Mouse (Mus musculus): ENCODE measurements around the gene Nup210. TPM values are rescaled to one million over a fixed set of nuclear protein-coding genes. Genes with fewer than 3 reads are reported as not detected.

The Nup210 gene
- total RNA-seq, 2 experiments from 2014 or later = 18.8 to 31.7 TPM

DNA sequence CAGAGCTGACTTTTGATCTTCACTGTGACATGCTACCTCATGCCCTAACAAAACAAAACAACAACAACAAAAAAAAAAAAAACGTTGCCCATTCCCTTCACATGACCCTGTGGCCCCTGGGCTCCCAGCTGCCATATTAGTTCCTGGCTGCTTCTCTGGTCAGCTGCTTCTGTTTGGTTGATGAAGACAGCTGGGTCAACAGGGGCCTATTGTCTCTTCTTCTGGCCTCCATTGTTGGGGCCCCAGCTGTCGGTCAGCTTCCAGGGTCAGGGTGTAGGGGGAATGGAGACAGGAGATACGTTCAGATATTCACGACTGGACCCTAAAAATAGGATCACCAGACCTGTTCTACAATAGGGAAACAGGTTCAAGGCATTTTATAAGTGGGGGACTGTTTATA lies 39.4 kb upstream of the Nup210 start:
- intact Hi-C loops (cut with DNase I) = no loop called here
- Histone ChIP-seq H3K4me3 (peak overlapping the region; percentile 88), H3K27ac (peak overlapping the region; percentile 83)
- no peak for TF ChIP-seq CTCF (IDR thresholded peaks at IDR 0.05)
- no peak for DNase-seq

DNA sequence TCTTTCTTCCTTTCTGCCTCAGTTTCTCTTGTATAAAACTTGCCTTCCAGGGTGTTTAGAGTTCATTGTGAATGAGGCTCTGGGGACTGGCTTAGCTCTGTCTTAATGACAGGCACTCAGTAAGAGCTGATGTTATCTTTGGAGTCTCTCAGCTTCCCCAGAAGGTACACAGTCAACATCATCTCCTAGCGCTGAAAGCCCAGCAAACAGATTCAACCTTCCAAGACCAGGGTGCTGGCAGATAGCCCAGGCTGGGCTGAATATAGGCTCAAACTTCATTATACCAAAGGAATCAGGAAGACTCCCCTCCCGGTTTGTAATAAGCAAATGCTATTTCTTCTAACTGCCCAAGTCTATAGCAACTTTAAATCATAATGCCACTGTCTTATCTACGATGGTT lies 38.7 kb upstream of the Nup210 start:
- intact Hi-C loops (cut with DNase I) = no loop called here
- Histone ChIP-seq H3K27ac (peak overlapping the region; percentile 43; the same call in 1 of the 2 replicates), H3K4me3 (no peak overlapping the region)
- peak; percentile 55 for DNase-seq
- no peak for TF ChIP-seq CTCF (IDR thresholded peaks at IDR 0.05)

DNA sequence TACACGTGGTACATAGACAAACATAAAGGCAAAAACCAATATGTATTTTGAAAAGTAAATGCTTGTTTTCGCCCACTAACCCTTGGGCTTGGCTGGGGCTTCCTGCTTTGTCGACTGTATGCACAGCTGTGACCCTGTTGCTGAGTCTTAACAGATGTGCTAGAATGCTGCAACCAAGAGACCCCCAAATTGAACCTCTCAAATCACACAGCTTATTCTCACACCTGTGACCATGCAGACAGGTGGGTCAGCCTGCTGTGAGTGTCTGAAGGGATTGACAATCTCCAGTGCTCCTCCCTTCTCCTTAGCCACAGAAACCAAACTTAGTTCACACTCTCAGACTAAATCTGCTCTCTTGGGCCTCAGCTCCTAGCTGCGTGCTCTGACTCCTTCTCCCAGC lies 38.1 kb upstream of the Nup210 start:
- intact Hi-C loops (cut with DNase I) = no loop called here
- no peak for DNase-seq
- no peak overlapping the region for H3K27ac ChIP-seq
- TF ChIP-seq CTCF (IDR thresholded peaks at IDR 0.05) = no peak
- H3K4me3 ChIP-seq = no peak overlapping the region

DNA sequence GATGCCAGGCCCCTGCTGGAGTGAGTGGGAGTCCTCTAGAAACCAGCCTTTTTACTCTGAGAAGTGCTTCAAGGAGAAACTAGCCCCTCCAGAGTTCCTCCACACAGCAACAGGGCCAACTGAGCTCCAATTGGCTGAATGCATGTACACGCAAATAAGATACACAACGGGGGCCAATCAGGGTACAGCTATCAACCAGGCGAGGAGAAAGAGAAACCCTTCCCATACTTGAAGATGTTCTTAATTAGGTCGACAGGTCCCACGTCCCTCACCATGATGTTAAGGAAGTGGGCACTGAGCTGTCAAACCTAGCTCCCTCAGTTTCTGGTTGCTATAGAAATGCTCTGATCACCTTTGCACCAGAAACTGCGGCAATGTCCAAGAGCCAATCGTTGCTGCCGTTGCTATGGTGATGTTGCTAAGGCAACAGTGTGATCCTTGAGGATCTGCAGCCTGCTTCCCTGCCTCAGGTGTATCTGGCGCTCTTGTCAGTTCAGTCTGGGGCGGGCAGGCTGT lies 37.0 kb upstream of the Nup210 start:
- DNase-seq = no peak
- Histone ChIP-seq H3K27ac (no peak overlapping the region), H3K4me3 (no peak overlapping the region)
- no peak for TF ChIP-seq CTCF (IDR thresholded peaks at IDR 0.05)
- intact Hi-C loops (cut with DNase I) = no loop called here

DNA sequence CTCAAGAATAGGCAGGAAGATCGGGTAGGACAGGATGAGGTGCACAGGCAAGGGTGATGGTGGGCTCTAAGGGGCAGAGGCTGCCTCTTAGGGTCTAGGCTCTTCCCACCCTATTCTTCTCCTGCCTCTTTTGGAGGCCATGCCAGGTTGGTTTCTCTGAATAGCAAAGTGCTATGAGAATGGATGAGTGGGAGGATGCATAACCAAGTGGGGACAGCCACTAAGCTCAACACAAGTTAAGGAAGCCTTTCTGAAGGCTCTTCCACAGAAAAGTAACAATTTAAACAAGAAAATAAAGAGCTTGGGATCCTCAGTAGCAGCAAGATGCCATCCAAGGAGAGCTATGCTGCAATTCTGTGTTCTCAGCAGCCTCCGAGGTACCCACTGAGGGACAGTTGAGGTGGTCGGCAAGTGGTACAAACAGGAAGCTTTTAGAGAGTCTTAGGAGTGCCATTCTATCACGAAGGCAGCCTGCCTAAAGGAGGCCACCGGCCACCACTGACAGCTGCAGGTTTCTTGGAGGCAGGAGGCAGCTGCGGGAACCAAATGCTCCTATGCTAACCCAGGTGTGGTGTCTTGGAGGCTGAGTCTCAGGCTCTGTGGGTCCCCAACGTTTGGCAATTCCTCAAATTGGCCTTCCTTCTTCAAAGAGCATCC lies 36.4 kb upstream of the Nup210 start:
- no peak for TF ChIP-seq CTCF (IDR thresholded peaks at IDR 0.05)
- H3K27ac ChIP-seq = no peak overlapping the region
- intact Hi-C loops (cut with DNase I) = no loop called here
- DNase-seq = no peak
- H3K4me3 ChIP-seq = no peak overlapping the region

DNA sequence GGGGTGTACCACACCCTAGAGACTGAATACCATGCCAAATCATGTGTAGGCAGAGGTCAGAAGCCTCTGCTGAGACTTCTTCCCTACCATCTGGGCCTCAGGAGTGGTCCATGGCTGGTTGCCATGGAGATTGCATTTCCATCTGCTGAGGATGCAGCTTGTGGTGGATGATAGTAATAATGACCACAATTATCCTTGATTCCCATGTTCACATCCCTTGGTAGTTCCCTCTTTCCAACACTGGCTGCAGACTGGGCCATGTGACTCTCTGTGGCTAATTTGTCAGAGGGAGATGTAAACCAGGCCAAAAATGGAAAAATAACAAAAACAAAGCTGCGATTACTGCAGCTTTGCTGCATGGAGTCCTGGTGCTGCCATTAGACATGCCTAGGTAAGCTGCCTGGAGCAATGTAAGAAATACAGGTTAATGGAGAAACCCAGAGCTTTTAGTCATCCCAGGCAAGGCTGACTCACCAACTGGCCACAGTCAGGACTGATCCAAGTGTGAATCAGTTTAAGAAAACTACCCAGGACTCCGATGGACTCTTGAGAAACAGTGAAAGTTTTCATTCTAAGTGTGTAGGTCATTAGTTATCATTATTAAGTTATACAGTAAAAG lies 30.6 kb upstream of the Nup210 start:
- no peak overlapping the region for H3K27ac ChIP-seq
- no peak for DNase-seq
- TF ChIP-seq CTCF (IDR thresholded peaks at IDR 0.05) = no peak
- no peak overlapping the region for H3K4me3 ChIP-seq
- intact Hi-C loops (cut with DNase I) = no loop called here

DNA sequence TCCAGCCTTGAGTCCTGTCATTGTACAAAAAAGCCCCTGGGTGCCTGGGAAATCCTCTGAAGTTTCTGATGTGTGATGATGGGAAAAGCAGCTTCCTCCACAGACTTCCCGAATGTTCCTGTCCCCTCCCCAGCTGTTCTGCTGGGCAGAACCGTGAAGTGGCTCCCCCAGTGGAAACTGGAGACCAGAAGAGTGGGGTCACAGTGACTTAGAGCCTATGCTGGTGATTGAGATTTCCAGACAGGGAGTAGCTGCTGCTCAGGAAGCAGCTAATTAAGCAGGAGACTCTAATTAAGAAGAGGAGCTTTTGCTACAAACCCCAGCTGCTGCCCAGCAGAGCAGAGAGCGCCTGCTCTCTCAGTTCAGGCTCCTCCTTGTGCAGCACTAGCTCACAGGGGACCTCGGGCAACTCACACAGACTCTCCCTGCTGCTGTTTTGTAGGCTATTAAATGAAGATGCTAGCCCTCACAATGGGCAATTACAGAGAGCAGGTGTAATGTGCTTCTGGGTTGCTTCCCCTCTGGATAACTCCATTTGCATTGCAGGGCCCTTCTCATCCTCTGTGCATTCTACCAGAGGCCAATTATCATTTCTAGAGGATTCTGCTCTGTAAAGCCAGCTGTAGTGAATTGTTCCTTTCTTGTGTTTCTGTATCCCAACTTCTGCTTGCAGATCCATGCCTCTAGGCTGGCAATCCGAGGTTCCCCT lies 30.0 kb upstream of the Nup210 start:
- Histone ChIP-seq H3K27ac (no peak overlapping the region), H3K4me3 (no peak overlapping the region)
- no peak for DNase-seq
- intact Hi-C loops (cut with DNase I) = no loop called here
- no peak for TF ChIP-seq CTCF (IDR thresholded peaks at IDR 0.05)

DNA sequence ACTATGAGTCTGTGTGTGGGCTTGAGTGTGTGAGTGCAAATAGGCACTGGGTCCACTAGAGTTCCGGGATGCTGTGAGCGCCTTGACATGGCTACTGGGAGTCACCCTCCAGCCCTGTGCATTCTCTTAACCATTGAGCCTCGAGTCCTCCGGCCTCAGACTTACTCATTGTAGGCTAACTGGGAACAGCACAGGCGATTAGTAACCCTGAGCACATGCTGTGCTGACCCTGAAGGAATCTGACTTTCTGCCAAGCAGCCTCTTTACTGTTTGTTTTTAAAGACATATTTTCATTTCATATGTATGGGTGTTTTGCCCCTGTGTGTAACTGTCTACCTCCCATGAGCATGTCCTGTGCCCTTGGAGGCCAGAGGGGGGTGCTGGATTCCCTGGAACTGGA lies 28.9 kb upstream of the Nup210 start:
- H3K4me3 ChIP-seq = no peak overlapping the region
- intact Hi-C loops (cut with DNase I) = no loop called here
- no peak overlapping the region for H3K27ac ChIP-seq
- TF ChIP-seq CTCF (IDR thresholded peaks at IDR 0.05) = no peak
- DNase-seq = no peak

DNA sequence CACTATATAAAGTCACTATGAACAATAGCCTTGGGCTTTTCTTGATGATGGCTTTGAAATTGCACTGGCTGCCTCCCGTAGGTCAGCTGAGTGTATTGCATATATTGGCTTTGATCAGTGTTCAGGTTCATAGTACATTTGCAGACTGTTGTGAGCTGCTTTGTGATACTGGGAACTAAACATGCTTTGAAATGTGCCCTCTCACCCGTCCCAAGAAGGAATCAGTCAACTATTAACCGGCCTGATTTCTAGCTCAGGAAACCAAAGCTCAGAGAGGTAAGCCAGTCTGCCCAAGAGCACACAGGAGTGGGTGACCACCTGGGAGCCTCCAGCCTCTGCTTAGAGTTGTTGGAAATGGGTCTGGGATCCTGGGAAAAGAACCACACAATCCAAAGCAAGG lies 28.4 kb upstream of the Nup210 start:
- no peak for TF ChIP-seq CTCF (IDR thresholded peaks at IDR 0.05)
- no peak for DNase-seq
- no peak overlapping the region for H3K27ac ChIP-seq
- no peak overlapping the region for H3K4me3 ChIP-seq
- intact Hi-C loops (cut with DNase I) = no loop called here

DNA sequence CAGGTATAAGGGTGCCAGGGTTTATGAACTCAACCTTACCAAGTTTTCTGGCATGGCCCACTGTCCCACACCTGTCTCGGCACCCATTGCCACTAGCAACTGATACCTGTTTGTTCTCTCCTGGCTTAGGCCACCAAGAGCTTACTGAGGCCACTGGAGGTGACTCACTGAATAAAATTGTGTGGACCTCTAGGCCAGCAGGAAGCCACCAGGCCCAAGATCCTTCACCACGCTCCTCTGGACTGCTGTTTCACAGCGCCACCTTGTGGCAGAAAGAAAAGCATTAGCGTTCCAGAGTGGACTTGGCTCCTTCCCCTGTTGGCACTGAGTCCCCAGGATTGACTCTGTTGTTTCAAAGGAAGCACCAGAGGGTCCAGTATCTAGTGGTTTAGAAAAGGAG lies 23.2 kb upstream of the Nup210 start:
- H3K27ac ChIP-seq = no peak overlapping the region

DNA sequence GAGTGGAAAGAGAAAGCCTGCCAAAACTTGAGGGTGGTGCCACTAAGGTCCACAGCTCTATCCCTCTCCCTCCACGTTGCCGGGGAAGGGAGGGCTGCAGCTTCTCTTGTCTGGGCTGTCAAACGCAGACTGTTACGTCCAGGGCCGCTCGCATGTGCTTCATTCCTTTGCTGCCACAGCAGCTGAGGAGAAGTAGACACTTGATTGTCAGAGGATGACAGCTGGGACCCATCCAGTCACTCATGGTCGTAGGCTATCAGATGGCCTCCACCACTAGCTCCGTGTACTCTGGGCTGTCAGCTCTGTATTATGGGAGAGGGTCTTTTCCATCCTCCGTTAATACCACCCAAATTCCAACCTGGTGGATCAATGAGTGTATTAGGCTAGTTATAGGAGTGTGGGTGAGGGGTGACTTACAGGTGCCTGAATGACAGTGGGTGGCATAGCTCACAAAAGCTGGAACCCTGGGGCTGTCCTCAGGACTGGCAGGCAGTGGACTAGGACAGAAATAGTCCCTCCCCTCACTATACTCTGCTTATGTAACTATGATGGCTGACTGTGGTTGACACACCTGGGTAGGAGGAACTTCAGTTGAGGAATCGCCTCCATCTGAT lies 20.8 kb upstream of the Nup210 start:
- DNase-seq = no peak
- H3K4me3 ChIP-seq = no peak overlapping the region
- no peak overlapping the region for H3K27ac ChIP-seq
- intact Hi-C loops (cut with DNase I) = no loop called here
- no peak for TF ChIP-seq CTCF (IDR thresholded peaks at IDR 0.05)

More for the DNA sequence above, 23.2 kb upstream of the Nup210 start:
- intact Hi-C loops (cut with DNase I) = loop anchor here (2.0 kb wide), 2 partner anchors 81 to 321 kb away; no protein-coding TSS in a partner anchor
- peak; percentile 85 for DNase-seq
- TF ChIP-seq CTCF (IDR thresholded peaks at IDR 0.05) = peak; percentile 86
- no peak overlapping the region for H3K4me3 ChIP-seq

DNA sequence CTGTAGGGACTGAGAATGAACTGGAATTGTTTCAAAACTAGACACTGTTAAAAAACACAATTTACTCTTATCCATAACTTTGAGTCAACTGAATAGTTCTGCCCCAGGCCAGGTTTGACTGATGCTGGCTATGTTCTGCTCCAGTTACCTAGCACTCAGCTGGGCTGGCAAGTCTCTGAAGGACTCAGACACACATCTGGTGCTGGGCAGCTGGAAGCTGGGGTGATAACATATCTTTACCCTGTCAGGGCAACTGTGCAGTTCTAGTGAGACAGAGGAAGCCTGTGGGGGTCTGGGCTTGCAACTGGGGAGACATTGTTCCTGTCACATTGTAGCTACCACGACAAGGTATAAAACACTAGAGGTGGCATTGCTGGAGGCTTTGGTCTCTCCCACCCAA lies 14.2 kb upstream of the Nup210 start:
- TF ChIP-seq CTCF (IDR thresholded peaks at IDR 0.05) = no peak
- no peak overlapping the region for H3K4me3 ChIP-seq
- intact Hi-C loops (cut with DNase I) = no loop called here
- no peak for DNase-seq
- H3K27ac ChIP-seq = no peak overlapping the region

DNA sequence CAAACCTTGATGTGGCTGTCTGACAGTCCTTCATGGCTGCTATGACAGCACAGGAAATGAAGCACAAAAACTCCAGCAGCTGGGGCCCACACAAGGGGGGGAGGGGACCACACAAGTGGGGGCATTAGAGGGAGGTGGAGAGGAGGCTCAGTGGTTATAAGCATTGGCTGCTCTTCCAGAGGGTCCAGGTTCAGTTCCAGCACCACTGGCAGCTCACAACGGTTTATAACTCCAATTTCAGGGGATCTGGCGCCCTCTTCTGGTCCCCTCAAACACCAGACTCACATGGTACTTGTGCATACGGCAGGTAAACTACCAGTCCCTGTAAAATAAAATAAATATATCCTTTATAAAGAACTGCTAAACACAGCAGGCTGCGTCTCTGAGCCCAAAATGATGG lies 12.4 kb upstream of the Nup210 start:
- intact Hi-C loops (cut with DNase I) = loop anchor here (10.0 kb wide), 1 partner anchor 394 kb away; no protein-coding TSS in a partner anchor
- H3K27ac ChIP-seq = no peak overlapping the region
- peak; percentile 42 for TF ChIP-seq CTCF (IDR thresholded peaks at IDR 0.05)
- H3K4me3 ChIP-seq = no peak overlapping the region
- no peak for DNase-seq
